Mouse (Mus musculus): Measurements from ENCODE around the gene Svbp. TPM values are rescaled to one million over a fixed set of nuclear protein-coding genes. Genes with fewer than 3 reads are reported as not detected.

Gene Svbp
- polyA plus RNA-seq, 1 experiment = 186 TPM

DNA sequence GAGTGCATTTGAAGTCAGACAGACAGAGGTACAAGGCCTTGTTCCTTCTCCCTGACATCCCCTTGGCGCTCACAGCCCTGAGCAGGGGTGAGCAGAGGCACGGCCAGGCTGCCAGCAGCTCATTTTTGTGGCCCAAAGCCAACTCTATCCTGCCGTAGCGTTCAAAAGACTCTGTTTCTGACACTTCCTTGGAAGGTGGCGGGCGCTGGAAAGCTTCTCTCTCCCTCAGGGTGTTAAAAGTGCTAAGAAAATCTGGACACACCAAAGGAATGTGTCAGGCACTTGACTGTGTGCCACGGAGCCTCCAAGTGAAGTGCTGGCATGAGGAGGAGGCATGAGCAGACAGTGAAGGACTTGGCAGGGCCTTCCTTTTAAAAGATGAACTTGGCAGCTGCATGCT lies 50.5 kb downstream of the Svbp start:
- Histone ChIP-seq H3K27ac (ENCODE audit: control insufficient read depth, insufficient read depth, low read depth, low read length) (0 out of 2 replicates have a peak overlapping the region, but pooled peaks have one; percentile 5), H3K4me1 (ENCODE audit: control insufficient read depth, insufficient read depth, low read length) (no peaks in the 10 kb centered on the region), H3K4me3 (ENCODE audit: control insufficient read depth, low read depth, low read length) (no peak overlapping the region), H3K27me3 (ENCODE audit: control insufficient read depth, insufficient read depth, low read length) (no peaks in the 10 kb centered on the region), H3K36me3 (ENCODE audit: control insufficient read depth, insufficient read depth, low read length) (no peaks in the 10 kb centered on the region)
- TF ChIP-seq POLR2A (IDR thresholded peaks at IDR 0.05; ENCODE audit: control insufficient read depth, low read depth, low read length) (no peak), CTCF (IDR thresholded peaks at IDR 0.05; ENCODE audit: control insufficient read depth, insufficient read depth, insufficient replicate concordance, low read depth, low read length) (no peak)

DNA sequence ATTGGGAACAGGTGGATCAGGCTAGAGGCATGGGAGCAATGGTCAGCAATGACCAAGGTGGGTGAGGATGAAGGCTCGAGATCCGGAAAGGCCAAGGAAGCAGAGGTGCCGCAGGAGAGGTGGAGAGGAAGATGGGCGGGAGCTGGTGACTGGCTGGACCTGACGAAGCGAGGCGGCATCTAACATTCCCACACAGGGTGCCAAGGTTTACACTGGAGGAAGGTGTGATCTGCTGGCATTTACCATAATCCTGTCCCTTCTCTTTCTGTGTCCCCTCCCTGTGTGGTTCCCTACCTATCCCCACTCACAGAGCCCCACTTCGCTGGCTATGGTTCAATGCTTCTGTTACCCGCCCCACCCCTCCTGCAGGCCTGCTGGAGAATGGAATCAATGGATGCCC lies 50.9 kb downstream of the Svbp start:
- Histone ChIP-seq H3K27me3 (ENCODE audit: control insufficient read depth, insufficient read depth, low read length) (no peaks in the 10 kb centered on the region), H3K36me3 (ENCODE audit: control insufficient read depth, insufficient read depth, low read length) (no peaks in the 10 kb centered on the region), H3K4me1 (ENCODE audit: control insufficient read depth, insufficient read depth, low read length) (no peaks in the 10 kb centered on the region), H3K4me3 (ENCODE audit: control insufficient read depth, low read depth, low read length) (no peak overlapping the region), H3K27ac (ENCODE audit: control insufficient read depth, insufficient read depth, low read depth, low read length) (0 out of 2 replicates have a peak overlapping the region, but pooled peaks have one; percentile 5)
- TF ChIP-seq CTCF (IDR thresholded peaks at IDR 0.05; ENCODE audit: control insufficient read depth, insufficient read depth, insufficient replicate concordance, low read depth, low read length) = no peak
- TF ChIP-seq POLR2A (IDR thresholded peaks at IDR 0.05; ENCODE audit: control insufficient read depth, low read depth, low read length) = no peak

DNA sequence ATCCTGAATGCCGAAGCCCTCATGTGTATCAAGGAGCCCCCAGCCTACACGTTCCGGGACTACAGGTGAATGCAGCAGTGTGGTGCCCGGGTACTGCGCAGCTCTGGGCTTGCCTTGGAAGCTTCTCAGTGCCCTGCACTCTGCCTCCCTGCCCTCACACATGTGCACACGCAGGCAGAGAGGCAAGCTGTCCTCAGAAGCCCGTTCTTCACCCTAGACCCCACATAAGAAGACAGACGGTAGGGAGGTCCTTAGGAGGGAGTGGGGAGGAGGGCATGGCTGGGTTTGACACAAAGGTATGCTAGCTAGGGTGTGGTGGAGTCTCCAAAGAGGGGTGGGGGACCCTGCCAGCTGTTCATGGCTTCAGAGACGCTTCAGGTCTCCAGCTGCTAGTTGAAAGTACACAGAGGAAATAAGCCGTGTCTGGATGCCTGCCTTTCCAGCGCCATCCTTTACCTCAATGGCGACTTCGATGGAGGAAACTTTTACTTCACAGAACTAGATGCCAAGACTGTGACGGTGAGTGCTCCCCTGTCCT lies 51.7 kb downstream of the Svbp start:
- TF ChIP-seq CTCF (IDR thresholded peaks at IDR 0.05; ENCODE audit: control insufficient read depth, insufficient read depth, insufficient replicate concordance, low read depth, low read length) (no peak), POLR2A (IDR thresholded peaks at IDR 0.05; ENCODE audit: control insufficient read depth, low read depth, low read length) (no peak)

DNA sequence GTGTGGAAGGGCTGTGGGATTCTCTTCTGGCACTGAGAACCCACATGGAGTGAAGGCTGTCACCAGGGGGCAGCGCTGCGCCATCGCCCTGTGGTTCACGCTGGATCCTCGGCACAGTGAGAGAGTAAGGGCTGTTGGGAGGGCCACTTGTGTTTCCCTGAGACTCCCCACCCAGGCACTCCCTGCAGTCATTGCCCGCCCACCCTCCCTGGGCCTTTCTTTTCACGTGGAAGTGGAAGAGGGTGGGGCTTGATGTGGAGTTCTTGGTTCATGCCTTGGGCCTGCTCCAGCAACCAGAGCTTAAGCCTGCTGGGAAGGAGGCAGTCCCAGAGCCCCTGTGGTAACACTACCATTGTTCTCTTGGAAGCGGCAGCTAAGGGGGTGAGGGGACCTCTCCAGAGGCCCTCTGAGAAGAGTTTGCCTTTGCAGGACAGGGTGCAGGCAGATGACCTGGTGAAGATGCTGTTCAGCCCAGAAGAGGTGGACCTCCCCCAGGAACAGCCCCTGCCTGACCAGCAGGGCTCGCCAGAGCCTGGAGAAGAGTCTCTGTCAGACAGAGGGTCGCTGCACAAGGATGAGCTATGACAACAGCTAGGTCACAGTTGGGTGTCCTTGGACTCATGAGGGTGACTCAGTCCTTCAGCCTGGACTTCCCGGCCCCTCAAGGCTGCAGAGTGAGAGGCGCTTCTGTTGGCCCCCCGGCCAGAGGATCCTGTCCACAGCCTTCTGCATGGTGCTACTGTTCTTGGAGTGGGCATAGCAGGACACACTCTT lies 52.5 kb downstream of the Svbp start:
- no peak overlapping the region for H3K27ac ChIP-seq (ENCODE audit: control insufficient read depth, insufficient read depth, low read depth, low read length)
- H3K36me3 ChIP-seq (ENCODE audit: control insufficient read depth, insufficient read depth, low read length) = no peaks in the 10 kb centered on the region
- no peaks in the 10 kb centered on the region for H3K4me1 ChIP-seq (ENCODE audit: control insufficient read depth, insufficient read depth, low read length)
- H3K27me3 ChIP-seq (ENCODE audit: control insufficient read depth, insufficient read depth, low read length) = no peaks in the 10 kb centered on the region
- TF ChIP-seq POLR2A (IDR thresholded peaks at IDR 0.05; ENCODE audit: control insufficient read depth, low read depth, low read length) = no peak
- TF ChIP-seq CTCF (IDR thresholded peaks at IDR 0.05; ENCODE audit: control insufficient read depth, insufficient read depth, insufficient replicate concordance, low read depth, low read length) = peak; percentile 77; the same call in 1 of the 2 replicates
- no peak overlapping the region for H3K4me3 ChIP-seq (ENCODE audit: control insufficient read depth, low read depth, low read length)

More for the DNA sequence above, 51.7 kb downstream of the Svbp start:
- no peak overlapping the region for H3K27ac ChIP-seq (ENCODE audit: control insufficient read depth, insufficient read depth, low read depth, low read length)
- H3K36me3 ChIP-seq (ENCODE audit: control insufficient read depth, insufficient read depth, low read length) = no peaks in the 10 kb centered on the region
- H3K4me1 ChIP-seq (ENCODE audit: control insufficient read depth, insufficient read depth, low read length) = no peaks in the 10 kb centered on the region
- H3K4me3 ChIP-seq (ENCODE audit: control insufficient read depth, low read depth, low read length) = no peak overlapping the region
- H3K27me3 ChIP-seq (ENCODE audit: control insufficient read depth, insufficient read depth, low read length) = no peaks in the 10 kb centered on the region

DNA sequence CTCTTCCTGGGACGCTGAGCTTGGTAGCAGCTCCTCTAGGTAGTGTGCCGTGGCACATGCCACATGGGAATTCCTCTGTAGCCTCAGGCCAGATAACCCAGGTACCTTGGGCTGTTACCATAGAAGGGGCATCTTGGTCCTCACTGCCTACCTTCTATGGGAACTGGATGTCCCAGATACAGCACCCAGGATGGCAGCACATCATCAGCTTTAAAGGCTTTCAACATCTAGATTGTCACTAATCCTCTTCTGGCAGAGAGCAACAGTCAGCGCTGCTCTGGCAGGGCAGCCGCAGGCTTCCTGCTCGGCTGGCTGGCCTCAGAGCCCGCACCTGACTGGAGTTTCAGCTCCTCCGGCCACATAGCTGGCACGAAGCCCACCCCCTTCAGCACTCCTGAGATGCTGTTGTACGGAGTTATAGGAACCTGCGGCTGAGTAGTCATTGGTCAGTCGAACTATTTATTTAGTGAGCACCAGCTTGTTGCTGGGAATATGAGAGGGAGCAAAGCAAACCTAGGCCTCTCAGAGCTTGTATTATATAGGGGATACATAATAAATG lies 53.4 kb downstream of the Svbp start:
- no peaks in the 10 kb centered on the region for H3K27me3 ChIP-seq (ENCODE audit: control insufficient read depth, insufficient read depth, low read length)
- H3K27ac ChIP-seq (ENCODE audit: control insufficient read depth, insufficient read depth, low read depth, low read length) = no peak overlapping the region
- no peaks in the 10 kb centered on the region for H3K36me3 ChIP-seq (ENCODE audit: control insufficient read depth, insufficient read depth, low read length)
- H3K4me1 ChIP-seq (ENCODE audit: control insufficient read depth, insufficient read depth, low read length) = no peaks in the 10 kb centered on the region
- no peak for TF ChIP-seq CTCF (IDR thresholded peaks at IDR 0.05; ENCODE audit: control insufficient read depth, insufficient read depth, insufficient replicate concordance, low read depth, low read length)
- no peak for TF ChIP-seq POLR2A (IDR thresholded peaks at IDR 0.05; ENCODE audit: control insufficient read depth, low read depth, low read length)
- no peak overlapping the region for H3K4me3 ChIP-seq (ENCODE audit: control insufficient read depth, low read depth, low read length)

Other genes starting within 250 kb of the Svbp start
- gene Lao1, start 233.7 kb upstream of the Svbp start, polyA plus RNA-seq (2012; rRNA removed) = 0.09 and 0.14 TPM in 2 replicates
- gene Slc2a1, start 86.6 kb upstream of the Svbp start, polyA plus RNA-seq (2012; rRNA removed) = 6.9 and 7.1 TPM in 2 replicates
- gene Zfp691, start 21.1 kb upstream of the Svbp start, polyA plus RNA-seq (2012; rRNA removed) = 25.9 and 28.6 TPM in 2 replicates
- 0.17 and 0.18 TPM in 2 replicates for gene Ermap, start 5.3 kb upstream of the Svbp start, polyA plus RNA-seq (2012; rRNA removed)
- 114 and 136 TPM in 2 replicates for gene Tmem269, start 22.9 kb downstream of the Svbp start, polyA plus RNA-seq (2012; rRNA removed)
- 14.1 and 18.6 TPM in 2 replicates for gene AU022252, start 37.4 kb downstream of the Svbp start, polyA plus RNA-seq (2012; rRNA removed)
- gene P3h1, start 37.6 kb downstream of the Svbp start, polyA plus RNA-seq (2012; rRNA removed) = 10.4 and 11.9 TPM in 2 replicates
- not detected in 2 replicates for gene Cldn19, start 60.1 kb downstream of the Svbp start, polyA plus RNA-seq (2012; rRNA removed)
- 821 and 914 TPM in 2 replicates for gene Ybx1, start 99.3 kb downstream of the Svbp start, polyA plus RNA-seq (2012; rRNA removed)
- gene Ppih, start 125.2 kb downstream of the Svbp start, polyA plus RNA-seq (2012; rRNA removed) = 20.1 and 28.9 TPM in 2 replicates
- gene Ccdc30, start 220.2 kb downstream of the Svbp start, polyA plus RNA-seq (2012; rRNA removed) = 182 and 206 TPM in 2 replicates
- 4.8 and 5.3 TPM in 2 replicates for gene Ppcs, start 227.1 kb downstream of the Svbp start, polyA plus RNA-seq (2012; rRNA removed)
- 89.5 and 104 TPM in 2 replicates for gene Zmynd12, start 227.5 kb downstream of the Svbp start, polyA plus RNA-seq (2012; rRNA removed)